Mouse (Mus musculus) forebrain, embryonic 10.5 days (tissue): ENCODE results near the gene Pdcd4. TPM values are rescaled to one million over a fixed set of nuclear protein-coding genes. Genes with fewer than 3 reads are reported as not detected.
"Not testable (repeated sequence)": the region's sequence is repeated elsewhere in the genome, so short reads cannot be mapped to it uniquely, and the experiment has no call there.

Experiments used
- DNase-seq: peaks from one replicate; pipeline ENCODE4 v3.0.0-alpha.2; 2017; ENCODE audit warnings: low spot score; ENCODE audit errors: extremely low spot score
- H3K27ac ChIP-seq: fragments of 300-500 bp; sonication (generic); 2 replicates; pipeline ENCODE4 v1.5.1; 2016; ENCODE audit warnings: mild to moderate bottlenecking
- H3K27me3 ChIP-seq: fragments of 300-500 bp; sonication (generic); 2 replicates; pipeline ENCODE4 v1.6.1; 2016; ENCODE audit warnings: mild to moderate bottlenecking; ENCODE audit not compliant: poor library complexity, severe bottlenecking
- H3K36me3 ChIP-seq: fragments of 300-500 bp; sonication (generic); replicated peaks from 2 replicates; pipeline ENCODE4 v1.6.1; 2016; ENCODE audit warnings: mild to moderate bottlenecking, moderate library complexity
- H3K4me1 ChIP-seq: fragments of 300-500 bp; sonication (generic); 2 replicates; pipeline ENCODE4 v1.6.1; 2016
- H3K4me3 ChIP-seq: fragments of 300-500 bp; sonication (generic); 2 replicates; pipeline ENCODE4 v1.5.1; 2016; ENCODE audit warnings: mild to moderate bottlenecking, moderate library complexity
- H3K9me3 ChIP-seq: fragments of 300-500 bp; sonication (generic); 2 replicates; pipeline ENCODE4 v1.6.1; 2016; ENCODE audit warnings: mild to moderate bottlenecking, moderate library complexity
- WGBS: fragments of 180-500 bp; shearing (Covaris S2); methylation state at CpG from one replicate; pipeline ENCODE4 v1.1.7; 2016; 5-methylcytosine and 5-hydroxymethylcytosine counted together
- polyA plus RNA-seq: library from polyadenylated mRNA; unstranded; fragments of >200 nt; fragmentation: Nextera tagmentation; extraction: Ambion mirVana; gene quantifications from 2 replicates; pipeline ENCODE4 v1.2.1, GENCODE M21; 2016

The Pdcd4 gene
- polyA plus RNA-seq, 1 experiment from 2014 or later = 46.7 TPM

DNA sequence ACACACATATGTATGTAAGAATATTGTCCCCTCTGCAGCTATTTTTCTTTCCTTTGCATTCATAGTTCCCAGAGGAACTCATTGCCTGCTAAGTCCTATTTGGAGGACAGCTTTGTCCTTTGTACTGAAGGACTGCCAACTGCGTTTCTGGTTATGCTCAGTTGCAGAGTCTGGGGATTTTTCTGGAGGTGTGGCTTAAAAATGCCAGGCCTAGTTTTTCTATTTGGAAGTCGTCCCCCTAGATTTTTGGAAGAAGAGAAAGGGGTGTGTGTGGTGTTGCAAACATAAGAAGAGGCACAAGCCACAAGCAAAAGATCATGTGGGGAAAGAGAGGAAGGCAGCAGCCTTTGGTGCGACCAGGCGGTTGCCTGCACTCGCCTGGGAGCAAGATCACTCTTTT, 6.0 kb downstream of the Pdcd4 start:
- H3K27ac ChIP-seq = 0 out of 2 replicates have a peak overlapping the region, but pooled peaks have one; percentile 40
- DNase-seq = no peak
- no peaks in the 10 kb centered on the region for H3K27me3 ChIP-seq
- no peaks in the 10 kb centered on the region for H3K9me3 ChIP-seq
- 89% methylated on average over 5 of the region's 5 CpGs for WGBS
- H3K36me3 ChIP-seq = no peaks in the 10 kb centered on the region
- no peak overlapping the region for H3K4me3 ChIP-seq
- peaks cover 13% of the 10 kb centered on the region for H3K4me1 ChIP-seq

DNA sequence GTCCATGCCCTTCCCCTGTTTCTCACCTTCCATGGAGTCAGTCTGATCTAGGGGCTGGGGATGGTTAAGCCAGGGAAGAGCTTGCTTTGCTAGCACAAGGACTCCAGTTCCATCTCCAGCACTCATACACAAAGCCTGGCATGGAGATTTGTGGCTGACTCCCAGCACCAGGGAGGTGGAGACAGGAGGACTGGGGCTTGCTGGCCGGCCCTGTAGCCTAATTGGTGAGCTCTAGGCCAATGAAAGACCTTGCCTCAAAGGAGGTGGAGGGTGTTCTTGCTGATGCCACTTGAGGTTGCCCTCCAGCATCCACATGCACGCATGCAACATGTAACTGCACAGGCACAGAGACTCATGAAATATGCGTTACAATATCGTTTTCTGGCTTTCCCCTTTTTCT, 6.5 kb downstream of the Pdcd4 start:
- WGBS = 79% methylated on average over 4 of the region's 4 CpGs
- peaks cover 12% of the 10 kb centered on the region for H3K4me1 ChIP-seq
- H3K27ac ChIP-seq = 0 out of 2 replicates have a peak overlapping the region, but pooled peaks have one; percentile 40
- H3K36me3 ChIP-seq = no peaks in the 10 kb centered on the region
- no peak overlapping the region for H3K4me3 ChIP-seq
- H3K27me3 ChIP-seq = no peaks in the 10 kb centered on the region
- H3K9me3 ChIP-seq = no peaks in the 10 kb centered on the region
- DNase-seq = no peak

DNA sequence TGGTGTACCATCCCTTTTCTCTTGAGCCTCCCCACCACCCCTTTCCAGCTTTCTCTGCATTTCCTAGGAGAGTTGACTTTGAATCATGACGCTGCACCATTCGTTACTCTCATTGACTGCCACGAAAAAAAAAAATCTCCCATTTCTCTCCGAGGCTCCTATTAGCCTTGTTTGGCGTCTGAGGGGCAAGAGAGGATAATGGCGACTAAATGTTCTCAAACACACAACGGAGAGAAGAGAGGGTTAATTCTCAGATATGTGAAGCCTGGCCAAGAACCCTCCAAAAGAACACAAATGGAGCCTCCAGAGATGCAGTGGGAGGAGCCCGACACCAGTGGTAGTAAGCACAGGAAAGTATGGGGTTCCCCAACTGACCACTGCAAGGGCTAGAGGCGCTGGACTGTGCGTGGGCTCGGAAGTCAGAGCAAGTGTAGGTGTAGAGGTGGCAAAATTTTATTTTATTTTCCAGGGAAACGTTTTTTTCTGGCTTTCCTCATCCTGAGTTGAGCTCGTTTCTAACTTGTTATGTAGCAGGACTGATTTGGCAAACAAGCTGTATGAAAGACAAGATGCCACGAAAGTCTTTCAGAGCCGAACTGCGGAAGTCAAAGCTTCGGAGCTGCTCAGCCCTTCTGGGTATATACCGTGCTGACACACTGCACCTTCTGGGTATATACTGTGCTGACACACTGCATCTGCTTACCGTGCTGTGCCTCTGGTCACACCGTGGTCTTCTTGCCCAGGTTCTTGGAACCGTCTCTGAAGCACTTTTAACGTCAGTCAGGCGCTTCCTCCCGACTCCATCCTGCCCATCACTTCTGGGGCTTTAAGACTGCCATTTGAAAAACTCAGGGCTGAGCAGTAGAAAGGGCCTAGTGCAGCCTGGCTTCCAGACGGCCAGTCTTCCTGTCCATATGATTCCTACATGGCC, 7.2 kb downstream of the Pdcd4 start:
- no peak for DNase-seq
- no peaks in the 10 kb centered on the region for H3K27me3 ChIP-seq
- peaks cover 19% of the 10 kb centered on the region for H3K4me1 ChIP-seq
- WGBS = 88% methylated on average over 25 of the region's 25 CpGs
- no peaks in the 10 kb centered on the region for H3K36me3 ChIP-seq
- no peak overlapping the region for H3K27ac ChIP-seq
- no peaks in the 10 kb centered on the region for H3K9me3 ChIP-seq
- H3K4me3 ChIP-seq = no peak overlapping the region

DNA sequence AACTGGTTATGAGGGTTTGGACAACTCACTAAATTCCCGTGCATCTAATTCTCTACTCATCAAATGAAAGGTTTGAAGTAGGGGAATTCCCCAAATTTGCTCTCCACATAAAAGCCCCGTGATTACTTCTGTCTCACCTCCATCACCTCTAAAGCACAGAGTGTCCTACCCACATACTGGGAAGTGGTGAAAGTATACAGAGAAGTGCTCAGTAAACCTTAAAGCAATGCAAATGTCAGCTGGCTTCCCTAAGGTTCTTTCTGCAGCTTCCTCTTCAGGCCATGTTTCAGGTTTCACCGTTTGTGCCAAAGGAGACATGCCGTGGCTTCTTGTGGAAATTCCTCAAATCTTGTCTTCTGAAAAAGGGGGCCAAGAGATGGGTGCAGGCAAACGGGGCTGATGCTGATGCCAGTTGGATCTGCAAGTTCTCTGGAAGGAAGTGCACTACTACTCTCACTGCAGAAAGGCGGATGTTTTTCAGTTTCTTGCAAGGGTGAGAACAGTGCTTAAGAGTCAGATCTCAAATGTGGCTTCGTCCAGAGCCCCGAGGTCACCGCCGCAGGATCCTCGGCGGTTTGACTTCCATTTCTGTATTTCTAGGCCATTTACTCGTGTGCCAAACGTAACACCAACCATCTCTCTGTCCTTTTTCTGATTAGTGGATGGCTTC, 8.0 kb downstream of the Pdcd4 start:
- Histone ChIP-seq H3K27me3 (no peaks in the 10 kb centered on the region), H3K4me3 (no peak overlapping the region), H3K4me1 (peaks cover 27% of the 10 kb centered on the region), H3K9me3 (no peaks in the 10 kb centered on the region), H3K27ac (no peak overlapping the region), H3K36me3 (no peaks in the 10 kb centered on the region)
- no peak for DNase-seq
- 91% methylated on average over 14 of the region's 14 CpGs for WGBS

GRCm38 (mm10) chr19:53901931-53902738, 10.1 kb downstream of the Pdcd4 start:
- H3K4me1 ChIP-seq = peaks cover 30% of the 10 kb centered on the region
- DNase-seq = no peak
- no peaks in the 10 kb centered on the region for H3K9me3 ChIP-seq
- peak overlapping the region; percentile 95 for H3K4me3 ChIP-seq
- 63% methylated on average over 15 of the region's 15 CpGs for WGBS
- peak overlapping the region; percentile 92 for H3K27ac ChIP-seq
- H3K27me3 ChIP-seq = no peaks in the 10 kb centered on the region
- no peaks in the 10 kb centered on the region for H3K36me3 ChIP-seq

- peak overlapping the region; percentile 92 for H3K27ac ChIP-seq
- under 1% methylated on average over 61 of the region's 61 CpGs for WGBS
- H3K9me3 ChIP-seq = no peaks in the 10 kb centered on the region
- H3K27me3 ChIP-seq = no peaks in the 10 kb centered on the region
- no peaks in the 10 kb centered on the region for H3K36me3 ChIP-seq
- H3K4me3 ChIP-seq = peak overlapping the region; percentile 95
- peak; percentile 99 for DNase-seq
- peaks cover 30% of the 10 kb centered on the region for H3K4me1 ChIP-seq
Measured at GRCm38 (mm10) chr19:53902739-53903487, 10.9 kb downstream of the Pdcd4 start.

- WGBS = under 1% methylated on average over 74 of the region's 83 CpGs
- peak; percentile 55 for DNase-seq
- Histone ChIP-seq H3K4me3 (peak overlapping the region; percentile 95), H3K4me1 (peaks cover 30% of the 10 kb centered on the region), H3K27me3 (no peaks in the 10 kb centered on the region), H3K27ac (peak overlapping the region; percentile 92), H3K36me3 (0 out of 2 replicates have a peak, but pooled peaks cover 2% of the 10 kb centered on the region), H3K9me3 (no peaks in the 10 kb centered on the region)
Measured at GRCm38 (mm10) chr19:53903507-53904321, 11.7 kb downstream of the Pdcd4 start.

- Histone ChIP-seq H3K4me3 (peak overlapping the region; percentile 95), H3K36me3 (peaks cover 13% of the 10 kb centered on the region), H3K27me3 (no peaks in the 10 kb centered on the region), H3K9me3 (no peaks in the 10 kb centered on the region), H3K27ac (no peak overlapping the region), H3K4me1 (peaks cover 30% of the 10 kb centered on the region)
- no peak for DNase-seq
- 80% methylated on average over 7 of the region's 7 CpGs for whole genome bisulfite sequencing
Measured at GRCm38 (mm10) chr19:53904833-53905480, 12.9 kb downstream of the Pdcd4 start.

DNA sequence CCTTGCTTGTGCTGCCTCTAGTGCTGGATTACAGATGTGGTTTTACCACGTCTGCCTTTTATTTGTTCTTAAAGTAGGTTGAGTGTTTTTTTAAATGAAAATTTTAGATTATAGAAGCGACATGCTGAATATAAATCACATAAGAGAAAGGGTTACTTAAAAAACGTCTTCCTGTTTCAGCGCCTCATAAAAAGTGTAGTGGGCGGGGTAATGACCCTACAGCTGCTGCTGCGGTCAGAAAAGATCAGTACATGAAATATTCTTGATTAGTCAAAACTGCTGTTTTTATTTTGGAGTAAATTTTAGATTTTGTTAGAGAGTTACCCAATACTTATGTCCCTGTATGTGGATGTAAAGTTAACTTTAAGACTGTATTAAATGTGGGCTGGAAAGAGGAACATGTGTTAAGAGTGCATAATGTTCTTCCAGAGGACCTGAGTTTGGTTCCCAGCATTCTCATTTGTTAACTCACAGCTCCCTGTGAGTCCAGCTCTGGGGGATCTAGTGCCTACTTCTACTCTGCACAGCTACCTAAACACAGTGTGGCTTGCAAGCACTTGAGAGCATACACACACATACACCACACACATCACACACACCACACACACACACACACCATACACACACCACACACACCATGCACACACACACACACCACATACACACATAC, 14.1 kb downstream of the Pdcd4 start:
- WGBS = 77% methylated on average over 6 of the region's 6 CpGs
- H3K27me3 ChIP-seq = no peaks in the 10 kb centered on the region
- H3K36me3 ChIP-seq = peaks cover 23% of the 10 kb centered on the region
- DNase-seq = no peak
- no peak overlapping the region for H3K4me3 ChIP-seq
- H3K9me3 ChIP-seq = no peaks in the 10 kb centered on the region
- H3K27ac ChIP-seq = no peak overlapping the region
- peaks cover 30% of the 10 kb centered on the region for H3K4me1 ChIP-seq

GRCm38 (mm10) chr19:53906703-53907070, 14.7 kb downstream of the Pdcd4 start:
- Histone ChIP-seq H3K4me1 (peaks cover 30% of the 10 kb centered on the region), H3K36me3 (peaks cover 28% of the 10 kb centered on the region)
- H3K4me3 ChIP-seq, H3K27ac ChIP-seq, H3K27me3 ChIP-seq, H3K9me3 ChIP-seq, DNase-seq: not testable (repeated sequence)

DNA sequence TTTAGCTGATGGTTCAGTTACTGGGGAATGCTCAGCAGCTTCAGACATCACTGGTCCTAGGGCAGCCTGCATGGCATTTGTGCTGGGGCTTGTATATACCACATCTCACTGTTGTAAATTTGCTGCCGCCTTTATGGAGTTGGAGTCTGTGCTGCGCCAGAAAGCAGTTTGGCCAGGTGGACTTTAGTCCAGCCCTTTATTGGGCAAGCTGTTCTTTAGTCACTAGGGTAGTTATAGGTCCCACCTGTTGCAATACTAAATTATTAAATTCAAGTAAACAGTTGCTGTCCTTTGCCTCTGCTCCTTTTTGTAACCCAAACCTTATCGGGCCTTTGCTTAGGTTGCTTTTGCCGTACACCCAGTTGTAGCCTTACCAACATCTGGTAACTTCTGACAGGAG, 22.9 kb downstream of the Pdcd4 start:
- no peak for DNase-seq
- H3K27me3 ChIP-seq = no peaks in the 10 kb centered on the region
- no peak overlapping the region for H3K4me3 ChIP-seq
- peaks cover 84% of the 10 kb centered on the region for H3K36me3 ChIP-seq
- H3K4me1 ChIP-seq = no peaks in the 10 kb centered on the region
- 98% methylated on average over 4 of the region's 4 CpGs for WGBS
- H3K9me3 ChIP-seq = no peaks in the 10 kb centered on the region
- H3K27ac ChIP-seq = no peak overlapping the region
